Mouse (Mus musculus) C2C12 (cell line): ENCODE results near the gene Cela3a.

ENCODE experiments used
- CTCF ChIP-seq: IDR thresholded peaks from one replicate; pipeline ENCODE4 v1.5.1; 2011; ENCODE audit not compliant: control insufficient read depth, insufficient read depth, insufficient read length
- MAX ChIP-seq: IDR thresholded peaks from one replicate; pipeline ENCODE4 v1.6.1; 2011; ENCODE audit warnings: mild to moderate bottlenecking, control low read depth
- MYOD1 ChIP-seq: IDR thresholded peaks from one replicate; pipeline ENCODE4 v1.6.1; 2011; ENCODE audit warnings: low read depth; ENCODE audit not compliant: control insufficient read depth, insufficient read length
- MYOG ChIP-seq: IDR thresholded peaks from one replicate; pipeline ENCODE4 v1.6.1; 2011; ENCODE audit not compliant: control insufficient read depth, insufficient read length; ENCODE audit errors: extremely low read depth
- USF1 ChIP-seq: IDR thresholded peaks from one replicate; pipeline ENCODE4 v1.6.1; 2011; ENCODE audit warnings: low read depth, mild to moderate bottlenecking, control low read depth, moderate library complexity

GRCm38 (mm10) chr4:137360996-137361395 is 48.6 kb downstream of the Cela3a start:
- TF ChIP-seq CTCF (no peak), MAX (no peak), MYOD1 (no peak), USF1 (no peak), MYOG (no peak)
